Mouse (Mus musculus): Measurements from ENCODE around the gene Ptov1.

Gene Ptov1

DNA sequence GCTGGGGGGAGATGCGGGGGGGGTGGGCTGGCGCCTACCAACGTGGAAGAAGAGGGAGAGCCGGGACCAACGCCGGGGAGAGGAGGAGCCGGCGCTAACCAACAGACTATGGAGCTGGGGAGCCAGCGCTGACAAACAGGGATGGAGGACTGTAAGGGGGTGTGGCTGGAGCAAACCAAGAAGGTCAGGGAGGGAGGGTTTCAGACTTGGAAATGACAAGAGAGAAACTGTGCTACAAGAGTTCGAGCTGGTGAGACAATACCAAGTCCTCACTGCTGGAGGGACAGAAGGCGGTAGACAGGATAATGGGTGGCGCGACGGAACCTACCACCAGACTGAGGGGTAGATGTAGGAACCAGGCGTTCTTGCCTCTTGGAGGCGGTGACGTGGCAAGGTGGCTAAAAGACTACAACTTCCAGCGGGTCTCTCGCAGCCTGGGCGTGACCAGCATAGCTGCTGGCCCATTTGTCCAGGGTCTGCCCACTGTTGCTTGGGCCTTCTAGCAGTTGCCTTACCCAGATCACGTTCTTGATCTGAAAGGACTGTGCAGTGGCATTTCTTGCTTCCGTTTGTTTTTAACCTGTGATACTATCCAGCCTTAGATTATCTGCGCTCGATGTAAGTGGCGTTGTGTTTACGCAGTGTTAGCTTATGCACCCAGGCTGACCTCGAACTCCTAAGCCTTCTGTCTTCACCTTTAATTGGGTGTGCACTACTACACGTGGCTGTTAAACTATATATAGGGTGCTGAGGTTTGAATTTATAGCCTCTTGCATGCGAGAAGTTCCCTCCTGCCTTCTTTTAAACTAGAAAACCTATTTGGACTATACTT is at the start of gene Ptov1:
TSS of gene Ptov1 (minus strand) at position 92 of the 832 bp plus-strand sequence.
- peak; percentile 98 for DNase-seq

DNA sequence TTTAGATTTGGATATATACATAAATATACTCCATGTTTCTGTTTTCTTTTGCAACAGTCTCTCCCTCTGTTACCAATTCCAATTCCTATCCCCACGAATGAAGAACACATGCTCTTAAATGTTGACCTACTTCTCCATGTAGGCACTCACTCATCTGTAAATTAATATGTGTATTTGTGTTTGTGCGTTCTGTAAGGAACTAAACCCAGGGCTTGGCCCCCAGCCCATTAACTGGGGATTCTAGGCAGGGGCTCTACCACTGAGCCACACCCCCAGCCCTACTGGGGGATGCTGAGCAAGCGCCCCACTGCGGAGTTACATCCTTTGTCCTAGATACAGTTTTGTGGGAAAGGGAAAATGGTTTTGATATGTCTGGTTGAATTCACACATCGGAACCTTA is 49.5 kb upstream of the Ptov1 start:
- DNase-seq, result no peak

DNA sequence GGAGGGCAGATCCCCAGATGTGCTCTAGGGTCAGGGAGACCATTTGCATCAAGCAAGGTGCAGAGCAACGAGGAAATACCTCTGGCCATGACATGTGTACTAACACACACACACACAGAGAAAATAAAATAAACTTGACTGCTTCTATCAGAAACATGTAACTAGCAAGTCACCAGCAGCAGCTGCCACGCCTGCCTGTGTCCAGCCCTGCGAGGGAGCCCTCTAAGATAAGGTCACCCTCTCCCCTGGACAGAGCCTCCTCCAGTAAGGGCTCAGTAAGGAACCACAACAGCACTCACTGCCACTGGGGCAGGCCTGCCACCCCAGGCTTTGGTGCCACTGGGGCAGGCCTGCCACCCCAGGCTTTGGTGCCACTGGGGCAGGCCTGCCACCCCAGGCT is 48.6 kb upstream of the Ptov1 start:
- no peak for DNase-seq

- DNase-seq, result no peak
Measured at GRCm38 (mm10) chr7:44916881-44917280, 47.3 kb upstream of the Ptov1 start.

- DNase-seq, result no peak
Measured at GRCm38 (mm10) chr7:44916191-44916590, 46.6 kb upstream of the Ptov1 start.

DNA sequence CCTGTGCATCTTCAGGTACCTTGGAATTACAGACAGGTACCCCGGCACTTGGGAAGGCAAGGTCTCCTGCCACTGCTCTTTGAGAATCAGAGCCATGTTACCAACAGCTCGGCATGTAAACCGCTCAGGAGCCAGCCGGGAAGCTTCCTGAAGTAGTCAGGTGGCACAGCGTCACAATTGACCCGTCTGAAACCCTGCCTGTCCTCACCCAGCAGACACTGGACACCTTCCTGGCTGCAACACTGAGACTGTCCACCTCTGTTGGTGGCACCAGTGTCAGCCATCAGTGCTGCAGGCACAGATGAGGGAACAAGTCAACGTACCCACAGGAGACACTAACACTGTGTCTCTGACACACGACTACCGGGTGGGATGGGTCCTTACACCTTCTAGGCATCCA is 45.7 kb upstream of the Ptov1 start:
- no peak for DNase-seq

- DNase-seq, result no peak
Measured at GRCm38 (mm10) chr7:44914396-44914795, 44.8 kb upstream of the Ptov1 start.

DNA sequence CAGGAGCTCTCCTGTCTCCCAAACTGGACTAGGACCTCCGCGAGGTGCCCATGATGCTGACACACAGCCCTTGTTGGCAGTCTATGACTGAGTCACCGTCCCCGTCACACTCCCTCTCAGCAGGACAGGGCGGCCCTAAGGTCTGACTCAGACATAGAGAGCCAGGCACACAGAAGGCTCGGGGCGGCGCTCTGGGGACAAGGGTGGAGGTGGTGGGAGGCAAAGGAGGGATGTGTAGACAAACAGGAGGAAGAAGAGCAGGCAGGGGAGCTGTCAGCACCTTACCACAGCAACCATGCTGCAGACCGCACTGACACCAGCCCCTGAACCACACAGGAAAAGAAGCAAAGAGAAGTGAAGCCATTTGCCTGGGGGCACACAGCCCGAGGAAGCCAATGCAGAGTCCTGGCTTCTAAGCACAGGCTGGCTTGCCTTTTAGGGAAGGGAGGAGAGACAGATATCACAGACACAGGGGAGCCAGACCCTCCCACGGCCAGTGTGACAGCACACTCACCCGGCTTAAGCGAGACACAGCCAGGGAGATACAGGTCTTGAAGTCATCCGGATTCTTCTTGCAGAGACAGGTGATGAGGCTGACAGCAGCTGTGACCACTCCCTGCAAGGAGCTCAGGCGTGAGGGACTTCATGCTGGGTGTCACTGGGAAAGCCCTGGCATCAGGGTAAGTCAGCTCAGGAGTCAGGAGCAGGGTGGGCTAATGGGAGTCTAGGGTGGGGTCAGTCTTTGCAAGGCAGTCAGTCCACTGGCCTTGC is 39.3 kb upstream of the Ptov1 start:
- no peak for DNase-seq

GRCm38 (mm10) chr7:44905430-44905829 is 35.8 kb upstream of the Ptov1 start:
- DNase-seq, result no peak

DNA sequence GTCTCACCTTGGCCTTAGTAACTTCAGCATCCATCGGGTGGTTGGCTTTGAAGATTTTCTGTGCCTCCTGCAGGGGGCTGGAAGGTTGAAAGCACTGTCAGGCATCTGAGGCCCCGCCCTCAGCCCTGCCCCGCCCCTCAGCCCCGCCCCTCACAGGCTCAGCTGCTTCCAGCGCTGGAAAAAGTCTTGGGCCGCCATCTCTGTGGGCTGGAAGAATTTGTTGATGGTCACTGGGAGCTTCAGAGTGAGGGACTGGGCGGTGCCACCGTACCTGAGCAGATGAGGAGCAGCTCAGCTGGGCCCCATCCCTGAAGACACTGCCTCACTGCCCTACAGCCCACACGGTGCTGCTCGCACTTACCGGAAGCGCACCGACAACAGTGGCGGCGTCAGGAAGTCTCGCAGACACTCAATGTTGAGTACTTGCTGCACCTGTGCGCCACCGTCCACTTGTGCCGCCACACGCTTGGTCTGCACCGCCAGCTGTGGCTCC is 31.7 kb upstream of the Ptov1 start:
- no peak for DNase-seq

DNA sequence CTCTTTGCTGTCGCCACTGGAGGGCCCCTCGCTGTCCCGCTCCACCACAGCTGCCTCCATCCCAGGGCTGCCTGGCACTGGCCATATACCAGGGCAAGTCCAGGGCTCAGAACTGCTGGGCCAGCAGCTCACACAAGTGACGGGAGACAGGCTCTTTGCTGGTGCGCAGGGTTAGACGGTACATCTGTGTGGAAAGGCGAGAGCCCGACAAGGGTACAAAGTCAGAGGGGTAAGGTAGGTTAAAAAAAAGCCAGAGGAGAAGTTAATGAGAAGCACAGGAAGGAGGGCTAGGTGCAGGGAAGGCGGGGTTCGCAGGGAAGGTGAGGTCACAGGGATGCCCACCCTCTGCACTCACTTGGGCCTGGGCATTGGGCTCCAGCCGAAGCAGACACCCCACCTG is 31.0 kb upstream of the Ptov1 start:
- DNase-seq, result peak; percentile 55

GRCm38 (mm10) chr7:44898607-44899006 is 29.0 kb upstream of the Ptov1 start:
- peak; percentile 64 for DNase-seq

DNA sequence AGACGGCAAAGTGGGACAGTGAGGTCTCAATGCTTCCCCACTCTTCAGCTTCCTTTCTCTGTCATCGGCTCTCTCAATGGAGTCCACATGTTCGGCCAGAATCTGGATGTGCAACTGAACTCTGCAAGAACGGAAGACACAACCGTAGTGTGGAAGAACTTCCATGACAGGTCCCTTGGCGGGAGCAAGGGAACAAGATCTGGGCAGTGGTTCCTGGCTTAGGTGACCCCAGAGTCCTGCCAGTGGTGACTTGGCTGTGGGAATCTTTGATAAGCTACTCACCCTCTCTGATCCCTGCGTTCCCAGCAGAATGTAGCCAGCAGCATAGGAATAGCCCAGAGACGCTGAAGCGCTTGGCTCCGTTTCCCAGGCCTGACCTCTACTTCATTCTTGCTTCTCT is 26.9 kb upstream of the Ptov1 start:
- no peak for DNase-seq

DNA sequence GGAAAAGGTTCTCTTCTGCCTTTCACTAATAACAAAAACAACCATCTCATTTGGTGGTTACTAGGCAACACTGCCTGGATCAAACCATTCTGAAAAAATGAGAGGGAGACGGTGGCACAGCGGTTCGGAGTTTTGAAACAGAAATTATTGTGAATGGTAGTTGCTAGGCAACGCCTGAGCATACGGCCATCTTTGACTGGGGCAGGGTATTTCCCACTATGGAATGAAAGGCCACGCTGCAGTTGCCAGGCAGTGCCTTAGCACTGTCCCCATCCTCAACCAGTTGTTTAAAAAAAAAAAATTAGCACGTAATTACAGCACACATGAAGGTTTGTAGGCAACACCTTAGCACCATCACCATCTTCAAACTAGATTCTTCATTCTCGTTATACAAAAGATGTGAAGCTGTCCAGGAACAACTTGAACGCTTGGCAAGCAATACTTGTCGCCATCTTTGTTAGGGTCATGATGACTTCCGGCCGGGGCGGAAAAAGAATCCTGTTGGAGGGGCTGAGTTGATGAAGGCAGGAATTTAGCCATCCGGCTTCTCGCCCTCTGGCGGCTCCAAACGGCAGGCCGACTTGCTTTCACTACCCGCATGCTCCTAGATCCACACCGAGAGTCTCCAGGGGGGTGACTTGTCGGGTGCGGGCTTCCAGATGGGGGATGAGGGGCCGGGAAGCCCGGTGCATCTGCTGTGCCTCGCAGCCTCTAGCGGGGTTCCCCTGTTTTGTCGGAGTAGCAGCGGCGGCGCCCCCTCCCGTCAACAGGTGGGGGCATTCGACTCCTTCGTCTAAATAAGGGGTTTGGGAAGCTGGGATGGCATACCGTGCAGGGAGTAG is 26.2 kb upstream of the Ptov1 start, which contains the start of gene Fuz:
TSS of gene Fuz (plus strand) at position 487 of the 842 bp plus-strand sequence.
- DNase-seq, result peak; percentile 94

- no peak for DNase-seq
Measured at GRCm38 (mm10) chr7:44895206-44895592, 25.6 kb upstream of the Ptov1 start.

- no peak for DNase-seq
Measured at GRCm38 (mm10) chr7:44894175-44894574, 24.6 kb upstream of the Ptov1 start.

- no peak for DNase-seq
Measured at GRCm38 (mm10) chr7:44893197-44893596, 23.6 kb upstream of the Ptov1 start.

DNA sequence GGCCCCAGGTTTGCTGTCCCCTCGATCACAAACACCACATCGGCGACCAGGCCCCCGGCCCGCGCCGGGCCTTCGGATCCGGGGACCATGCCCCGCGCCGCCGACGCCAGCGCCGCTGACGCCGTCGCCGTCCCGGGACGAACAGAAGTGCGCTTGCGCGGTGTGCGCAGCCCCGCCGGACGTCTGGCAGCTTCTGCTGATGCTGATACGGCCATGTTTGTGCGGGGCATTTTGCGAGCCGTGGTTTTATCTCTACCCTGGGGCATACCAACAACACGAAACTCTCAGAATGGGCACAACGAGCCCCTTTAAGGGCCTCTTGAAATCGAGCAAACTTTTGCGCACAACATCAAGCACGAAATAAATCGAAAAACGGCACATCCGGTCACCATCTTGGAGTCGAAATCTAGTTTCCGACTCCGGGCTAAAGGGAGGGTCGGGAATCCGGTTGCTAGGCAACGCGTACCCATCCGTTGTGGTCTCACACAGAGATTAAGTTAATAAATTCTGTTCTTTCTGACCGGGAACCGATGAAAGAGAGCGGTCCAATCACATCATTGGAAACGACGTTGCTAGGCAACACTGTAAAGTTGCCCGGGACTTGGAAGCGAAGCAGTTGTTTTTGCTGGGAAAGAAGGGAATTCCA is 22.8 kb upstream of the Ptov1 start, which contains the start of gene Med25:
TSS of gene Med25 (minus strand) at position 437 of the 646 bp plus-strand sequence.
- peak; percentile 98 for DNase-seq

- DNase-seq, result no peak
Measured at GRCm38 (mm10) chr7:44891611-44892010, 22.0 kb upstream of the Ptov1 start.

GRCm38 (mm10) chr7:44890737-44891136 is 21.1 kb upstream of the Ptov1 start:
- no peak for DNase-seq

DNA sequence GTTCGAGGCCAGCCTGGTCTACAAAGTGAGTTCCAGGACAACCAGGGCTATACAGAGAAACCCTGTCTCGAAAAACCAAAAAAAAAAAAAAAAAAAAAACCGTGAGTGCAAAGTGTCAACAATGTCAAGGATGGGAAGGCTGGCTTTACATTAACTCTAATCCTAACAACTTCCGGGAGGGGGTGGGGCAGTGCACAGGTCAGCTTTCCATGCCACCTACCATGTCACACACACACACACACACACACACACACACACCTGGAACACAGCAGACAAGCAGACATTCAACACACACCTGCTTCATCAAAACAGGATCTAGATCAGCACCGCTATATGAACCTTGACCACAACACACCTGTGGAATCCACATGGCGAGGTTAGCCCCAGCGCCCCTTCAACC is 20.6 kb upstream of the Ptov1 start:
- DNase-seq, result no peak

Data from kidney, adult 9 months (tissue).